Mouse (Mus musculus) left cerebral cortex, adult 8-10 months (tissue): ENCODE data around the gene Qpct. TPM values are rescaled to one million over a fixed set of nuclear protein-coding genes. Genes with fewer than 3 reads are reported as not detected.

ENCODE experiments used
- DNase-seq, 2 experiments: peaks; one replicate each; pipeline ENCODE4 v3.0.0; 2022; ENCODE audit warnings: low spot score in 2 of 2
- total RNA-seq, 4 experiments: library from RNA; stranded (reverse); gene quantifications; 2 replicates each; pipeline ENCODE4 v1.2.4; 2022

Qpct gene
- total RNA-seq = 10 to 100 TPM; 10.6 to 16.3 (median 13.5) TPM

- DNase-seq = no peak
Observed at GRCm38 (mm10) chr17:79051606-79052005, at the start of gene Qpct. TSS of gene Qpct (plus strand) at chr17:79051906.

DNA sequence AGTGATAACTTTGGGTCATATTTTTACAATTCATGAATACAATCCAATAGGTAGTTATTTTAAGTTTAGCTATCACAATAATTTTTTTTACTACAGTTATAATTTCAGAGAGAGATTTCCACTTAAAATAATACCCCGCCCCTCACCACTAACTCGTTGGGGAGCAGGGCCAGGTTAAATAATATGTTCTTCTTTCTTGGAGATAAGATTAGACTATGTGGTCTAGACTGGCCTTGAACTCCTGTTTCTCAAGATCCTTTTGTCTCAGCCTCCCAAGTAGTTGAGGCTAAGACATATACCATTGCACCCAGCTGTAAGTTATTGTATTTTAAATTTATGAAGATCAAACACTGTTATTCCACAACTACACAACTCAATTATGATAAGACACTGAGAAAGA, 38.1 kb upstream of the Qpct start:
- DNase-seq = no peak

DNA sequence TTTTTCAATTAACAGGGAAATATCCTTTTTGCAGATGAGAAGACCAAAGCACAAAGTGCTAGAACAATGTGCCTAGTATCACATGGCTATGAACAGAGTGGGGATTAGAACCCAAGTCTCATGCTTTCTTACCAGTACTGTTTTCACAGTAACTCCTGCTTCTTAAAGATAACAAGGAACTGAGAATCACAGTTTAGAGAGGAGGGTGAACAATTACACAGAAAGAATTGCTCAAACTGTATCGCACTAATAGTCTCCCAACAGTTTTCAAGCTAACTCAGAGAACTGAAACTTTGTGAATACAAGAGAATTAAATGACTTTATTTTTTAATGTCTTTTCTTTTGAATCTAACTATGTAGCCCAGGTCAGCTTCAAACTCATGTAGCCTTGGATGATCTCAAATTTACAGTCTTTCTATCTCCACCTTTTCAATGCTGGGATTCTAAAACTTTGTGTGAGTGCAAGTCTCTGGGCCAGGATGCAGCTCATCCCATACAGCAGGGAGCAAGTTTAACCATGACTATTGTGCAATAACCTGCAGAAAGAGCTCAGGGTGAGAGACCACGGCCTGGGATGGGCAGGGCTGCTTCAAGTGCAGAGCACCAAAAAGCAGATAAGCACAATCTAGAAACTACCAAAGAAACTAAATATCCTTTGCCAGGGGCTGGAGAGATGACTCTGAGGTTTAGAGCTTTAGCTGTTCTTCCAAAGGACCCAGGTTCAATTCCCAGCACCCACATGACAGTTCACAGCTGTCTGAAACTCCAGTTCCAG, 36.6 kb upstream of the Qpct start:
- no peak for DNase-seq

DNA sequence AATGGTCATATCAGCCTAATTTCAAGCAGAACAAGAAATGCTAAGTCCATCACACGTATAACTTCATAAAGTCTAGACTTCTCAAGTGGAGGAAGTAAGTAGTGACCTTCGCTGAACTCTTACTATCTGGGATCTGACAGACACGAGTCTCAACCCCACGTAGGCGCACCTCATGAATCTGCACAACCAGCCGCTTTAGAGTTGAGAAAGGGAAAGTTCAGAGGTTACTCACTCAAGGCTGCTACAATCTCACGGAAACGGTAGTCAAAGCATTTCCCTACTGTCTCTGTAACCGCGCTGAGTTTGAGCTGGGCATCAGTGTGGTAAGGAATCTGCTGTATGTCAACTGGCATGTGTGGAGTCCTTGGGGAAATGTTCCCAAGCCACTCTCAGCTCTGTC, 35.9 kb upstream of the Qpct start:
- no peak for DNase-seq

- DNase-seq = no peak
Observed at GRCm38 (mm10) chr17:79018422-79018821, 33.3 kb upstream of the Qpct start.

- DNase-seq = no peak
Observed at GRCm38 (mm10) chr17:79019726-79020207, 31.9 kb upstream of the Qpct start.

DNA sequence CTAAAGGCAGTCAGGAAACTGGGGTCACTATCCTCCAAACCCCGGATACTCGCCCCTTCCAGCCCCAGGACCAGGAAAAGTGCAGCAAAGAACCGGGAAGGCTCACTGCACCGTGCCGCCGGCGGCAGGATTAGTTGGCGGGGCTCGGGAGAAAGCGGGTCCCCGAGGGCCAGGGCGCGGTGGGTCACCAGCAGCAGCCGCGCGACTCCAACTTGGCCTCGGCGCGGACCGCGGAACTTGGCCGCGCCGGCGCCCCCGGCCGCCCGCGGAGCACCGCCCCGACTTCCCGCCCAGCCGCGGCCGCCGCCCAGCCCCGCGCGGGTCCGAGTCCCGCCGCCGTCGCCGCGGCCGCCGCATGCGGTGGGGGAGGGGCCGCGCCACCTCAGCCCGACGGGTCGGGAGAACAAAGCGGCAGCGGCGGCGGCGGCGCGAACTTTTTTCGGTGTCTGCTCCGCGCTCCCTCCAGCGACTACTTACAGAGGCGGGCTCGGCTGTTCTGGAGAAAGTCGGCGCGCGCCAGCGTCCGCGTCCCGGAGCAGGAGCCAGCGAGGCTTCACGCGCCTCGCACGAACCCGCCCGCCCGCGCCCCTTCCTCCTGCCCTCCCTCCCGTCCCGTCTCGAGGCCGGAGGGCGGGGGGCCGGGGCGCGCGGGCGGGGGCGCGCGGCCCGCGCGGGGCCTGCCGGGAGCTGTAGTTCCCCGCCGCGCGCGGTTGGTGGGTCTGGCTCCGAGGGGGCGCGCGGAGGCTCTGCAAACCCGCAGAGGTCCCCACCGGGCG, 31.3 kb upstream of the Qpct start, which contains the start of gene Prkd3:
TSS of gene Prkd3 (minus strand) at position 609 of the 776 bp plus-strand sequence.
- DNase-seq = peak; percentile 16 to 23

DNA sequence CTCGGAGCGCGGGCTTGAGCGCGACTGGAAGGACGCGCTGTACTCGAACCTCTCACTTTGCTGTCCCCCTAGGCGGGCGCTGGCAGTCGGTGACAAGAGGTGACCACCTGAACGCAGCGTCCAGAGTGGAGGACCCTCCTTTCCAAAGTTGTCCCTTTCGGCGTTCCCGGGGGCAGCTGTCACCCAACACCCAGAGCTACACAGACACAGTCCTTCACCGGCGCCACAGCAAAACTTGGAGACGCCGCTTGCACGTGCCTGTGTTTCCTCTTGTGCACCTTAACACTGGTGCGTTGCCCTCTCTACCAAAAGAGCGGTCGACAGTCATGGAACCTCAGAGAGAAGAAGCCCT, 30.7 kb upstream of the Qpct start:
- no peak for DNase-seq

GRCm38 (mm10) chr17:79022746-79023145, 29.0 kb upstream of the Qpct start:
- no peak for DNase-seq

- no peak for DNase-seq
Observed at GRCm38 (mm10) chr17:79024544-79024943, 27.2 kb upstream of the Qpct start.

DNA sequence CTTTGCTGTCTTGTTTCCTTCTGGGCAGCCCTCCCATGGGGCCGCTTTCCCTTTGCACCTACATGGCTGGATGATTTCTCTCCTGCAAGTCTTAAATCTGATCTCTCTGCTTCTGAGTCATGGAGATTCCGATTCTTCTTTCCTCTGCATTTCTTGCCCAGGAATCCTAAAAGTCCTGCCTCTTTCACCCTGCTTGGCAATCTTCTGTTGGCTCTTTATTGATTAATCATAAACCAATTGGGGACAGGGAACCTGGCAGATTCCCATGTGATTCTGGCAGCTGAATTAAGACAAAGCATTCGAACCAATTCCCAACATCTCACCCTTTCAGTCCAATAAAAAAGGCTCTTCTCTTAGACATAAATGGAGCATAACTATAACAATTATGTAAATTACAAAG, 22.5 kb upstream of the Qpct start:
- no peak for DNase-seq

GRCm38 (mm10) chr17:79031569-79031968, 20.1 kb upstream of the Qpct start:
- DNase-seq = no peak

DNA sequence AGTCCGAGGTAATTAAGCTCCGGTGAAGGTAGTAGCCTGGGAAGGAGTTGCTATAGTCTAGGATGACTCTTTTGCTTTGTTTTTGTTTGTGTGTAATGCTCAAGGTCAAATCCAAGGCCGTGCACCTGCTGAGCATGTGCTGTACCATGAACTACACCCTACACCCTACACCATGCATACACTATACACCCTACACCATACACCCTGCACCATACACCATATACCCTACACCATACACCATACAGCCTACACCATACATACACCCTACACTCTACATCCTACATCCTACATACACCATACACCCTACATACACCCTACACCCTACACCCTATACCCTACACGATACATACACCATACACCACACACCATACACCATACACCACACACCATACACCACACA, 18.9 kb upstream of the Qpct start:
- DNase-seq = no peak

GRCm38 (mm10) chr17:79039660-79040059, 12.0 kb upstream of the Qpct start:
- DNase-seq = no peak

DNA sequence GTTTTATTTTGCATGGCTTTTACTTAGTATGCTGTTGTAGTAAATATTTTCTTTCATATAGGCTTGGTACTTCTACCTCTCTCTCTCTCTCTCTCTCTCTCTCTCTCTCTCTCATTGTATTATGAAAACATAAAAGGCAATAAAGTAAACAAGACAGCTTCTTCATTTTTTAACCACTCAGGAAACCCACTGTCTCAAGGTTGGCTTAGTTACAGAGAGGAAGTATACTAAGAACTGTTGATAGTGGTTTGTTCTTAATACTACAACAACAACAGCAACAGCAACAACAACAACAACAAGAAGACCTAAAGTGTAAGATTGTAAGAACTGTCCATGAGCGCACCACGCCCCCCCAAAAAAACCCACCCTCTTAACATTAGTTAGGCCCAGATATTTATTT, 8.0 kb upstream of the Qpct start:
- no peak for DNase-seq

GRCm38 (mm10) chr17:79052088-79052812, 544 bp downstream of the Qpct start:
- peak; percentile 53 to 63 for DNase-seq

DNA sequence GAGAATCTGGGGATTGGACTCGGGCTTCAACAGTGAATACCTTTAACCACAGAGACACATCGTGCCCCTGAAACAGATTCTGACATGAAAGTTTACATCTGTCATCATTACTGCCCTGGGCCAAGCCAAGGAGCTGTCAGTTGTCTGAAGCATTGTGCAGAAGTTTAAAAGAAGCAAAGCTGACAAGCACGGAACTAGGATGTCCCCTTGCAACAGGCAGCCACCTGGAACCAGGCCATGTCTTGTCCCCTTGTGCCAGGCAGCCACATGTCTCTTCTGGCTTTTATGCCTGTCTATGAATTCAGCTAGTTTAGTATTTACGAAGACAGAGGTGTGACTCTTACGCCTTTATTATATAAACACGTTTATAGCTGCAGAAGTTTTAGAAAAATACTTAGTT, 6.6 kb downstream of the Qpct start:
- DNase-seq = no peak

- DNase-seq = no peak
Observed at GRCm38 (mm10) chr17:79060221-79060620, 8.5 kb downstream of the Qpct start.

DNA sequence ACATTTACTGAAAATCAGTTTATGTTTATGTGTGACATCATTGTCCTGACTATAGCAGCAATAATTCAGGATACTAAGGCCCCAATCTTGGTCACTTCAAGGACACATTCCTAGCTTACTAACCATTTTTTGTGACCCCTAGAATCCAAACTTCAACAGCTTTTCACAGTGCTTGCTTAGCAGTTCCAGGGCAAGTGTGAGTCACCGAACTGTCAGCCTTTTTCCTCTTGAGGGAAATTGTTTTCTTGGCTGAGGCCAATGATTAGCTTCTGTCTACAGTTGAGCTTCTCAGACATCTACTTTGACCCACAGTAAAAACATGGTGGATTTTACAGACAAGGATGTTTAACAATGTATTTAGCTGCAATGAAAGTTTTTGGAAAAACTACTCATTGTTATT, 12.5 kb downstream of the Qpct start:
- no peak for DNase-seq

DNA sequence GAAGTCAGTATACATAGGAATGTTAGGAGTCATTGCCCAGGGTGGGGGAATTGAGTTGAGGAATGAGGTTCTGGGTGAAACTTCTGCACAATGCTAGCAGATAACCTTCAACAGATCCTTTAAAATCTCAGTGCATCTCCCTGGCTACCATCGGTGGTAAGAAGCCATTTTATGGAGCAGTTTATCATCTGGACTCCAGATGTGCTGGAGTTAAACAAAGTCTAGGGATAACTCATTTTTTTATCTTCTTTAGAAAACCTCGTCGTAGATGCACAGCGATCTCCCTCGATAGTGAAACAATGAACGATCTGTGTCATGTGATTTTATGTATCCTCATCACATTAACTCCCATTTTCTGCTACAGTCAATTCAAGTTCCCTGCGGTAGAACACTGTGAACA, 16.9 kb downstream of the Qpct start:
- DNase-seq = no peak

DNA sequence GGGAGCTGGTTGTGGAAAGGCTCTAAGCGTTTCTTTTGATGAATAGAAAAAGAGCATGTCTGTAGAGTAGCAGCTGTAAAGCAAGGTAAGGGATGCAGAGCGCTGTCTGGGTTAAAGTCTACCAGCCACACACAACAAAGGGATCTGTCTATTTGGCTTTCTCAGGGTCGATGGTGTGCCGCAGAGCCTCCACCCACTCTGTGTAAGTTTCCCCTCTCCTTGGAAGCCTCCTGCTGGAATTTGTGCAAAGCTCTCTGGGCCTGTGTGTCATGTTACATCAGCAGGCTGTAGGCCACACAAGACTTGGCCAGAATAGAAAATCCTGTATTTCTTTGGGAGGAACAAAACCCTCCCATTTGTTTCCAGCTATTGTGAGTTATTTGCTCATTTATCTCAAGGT, 17.3 kb downstream of the Qpct start:
- DNase-seq = no peak
